Mouse (Mus musculus): ENCODE measurements around the gene Fanca. TPM values are rescaled to one million over a fixed set of nuclear protein-coding genes. Genes with fewer than 3 reads are reported as not detected.
"Not testable (repeated sequence)": the region's sequence is repeated elsewhere in the genome, so short reads cannot be mapped to it uniquely, and the experiment has no call there.

Fanca gene
- polyA plus RNA-seq, 1 experiment from 2014 or later = 5.3 TPM

- Histone ChIP-seq H3K9me3 (ENCODE audit: control insufficient read depth) (no peaks in the 10 kb centered on the region), H3K4me3 (ENCODE audit: low read depth, low read length) (no peak overlapping the region), H3K4me1 (replicated peaks; ENCODE audit: control insufficient read depth, insufficient read depth, low read length) (no peaks in the 10 kb centered on the region; the same call in 1 of the 2 replicates), H3K27me3 (replicated peaks; ENCODE audit: control insufficient read depth, insufficient read depth, low read length) (no peaks in the 10 kb centered on the region), H3K9ac (ENCODE audit: low read depth, low read length) (no peak overlapping the region), H3K27ac (ENCODE audit: low read depth, low read length) (no peak overlapping the region), H3K36me3 (ENCODE audit: control insufficient read depth, insufficient read depth) (peaks cover 44% of the 10 kb centered on the region), H3K4me2 (replicated peaks; ENCODE audit: low read depth) (no peak overlapping the region)
- WGBS = 75% methylated on average over 10 of the region's 10 CpGs
- TF ChIP-seq CTCF (IDR thresholded peaks at IDR 0.05; ENCODE audit: low read depth) = no peak
- no peak for ATAC-seq
Observed at GRCm38 (mm10) chr8:123271147-123271546, 47.2 kb downstream of the Fanca start.

DNA sequence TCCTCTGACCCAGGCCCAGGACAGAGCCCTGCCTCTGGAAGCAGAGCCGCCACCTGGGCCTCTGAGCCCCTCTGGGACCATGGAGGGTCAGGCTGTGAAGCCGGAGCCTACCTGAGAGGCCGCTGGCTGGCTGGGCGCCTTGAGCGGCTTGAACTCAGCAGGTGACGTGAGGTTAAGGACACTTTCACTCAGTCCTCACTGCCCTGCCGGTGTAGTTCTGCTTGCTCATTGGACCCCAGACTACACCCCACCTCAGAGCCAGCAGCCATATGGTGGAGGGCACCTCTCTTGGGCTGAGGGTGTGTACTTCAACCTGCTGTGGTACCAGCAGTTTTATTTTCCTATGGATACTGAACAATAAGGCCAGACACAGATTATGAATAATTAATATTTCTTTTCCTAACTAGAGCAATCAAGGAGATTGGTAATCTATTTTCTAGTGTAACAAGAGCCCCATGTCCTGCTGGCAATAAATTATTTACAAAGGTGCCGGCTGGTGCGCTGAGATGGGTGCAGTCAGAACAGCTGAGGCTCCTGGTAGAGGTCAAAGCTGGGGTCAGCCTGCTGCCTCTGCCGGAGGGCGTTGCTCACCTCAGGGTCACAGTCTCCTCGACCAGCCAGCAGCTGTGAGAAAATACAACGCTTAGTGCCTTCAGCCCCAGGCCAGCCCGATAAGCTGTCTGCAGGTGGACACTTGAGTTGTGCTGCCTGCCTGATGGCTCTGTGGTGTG is 50.3 kb downstream of the Fanca start:
- Histone ChIP-seq H3K9ac (ENCODE audit: low read depth, low read length) (no peak overlapping the region), H3K27me3 (replicated peaks; ENCODE audit: control insufficient read depth, insufficient read depth, low read length) (no peaks in the 10 kb centered on the region), H3K4me3 (ENCODE audit: low read depth, low read length) (no peak overlapping the region), H3K36me3 (ENCODE audit: control insufficient read depth, insufficient read depth) (peaks cover 61% of the 10 kb centered on the region), H3K27ac (ENCODE audit: low read depth, low read length) (no peak overlapping the region), H3K9me3 (ENCODE audit: control insufficient read depth) (no peaks in the 10 kb centered on the region), H3K4me2 (replicated peaks; ENCODE audit: low read depth) (no peak overlapping the region), H3K4me1 (replicated peaks; ENCODE audit: control insufficient read depth, insufficient read depth, low read length) (no peaks in the 10 kb centered on the region; the same call in 1 of the 2 replicates)
- WGBS = 68% methylated on average over 14 of the region's 14 CpGs
- TF ChIP-seq CTCF (IDR thresholded peaks at IDR 0.05; ENCODE audit: low read depth) = no peak
- 0 out of 2 replicates have a peak, but pooled peaks have one; percentile 37 for ATAC-seq

- H3K4me3 ChIP-seq (ENCODE audit: low read depth, low read length); H3K9me3 ChIP-seq (ENCODE audit: control insufficient read depth); ATAC-seq; H3K9ac ChIP-seq (ENCODE audit: low read depth, low read length); H3K27me3 ChIP-seq (replicated peaks; ENCODE audit: control insufficient read depth, insufficient read depth, low read length); H3K4me2 ChIP-seq (replicated peaks; ENCODE audit: low read depth); H3K4me1 ChIP-seq (replicated peaks; ENCODE audit: control insufficient read depth, insufficient read depth, low read length); H3K27ac ChIP-seq (ENCODE audit: low read depth, low read length): not testable (repeated sequence)
- H3K36me3 ChIP-seq (ENCODE audit: control insufficient read depth, insufficient read depth) = peaks cover 48% of the 10 kb centered on the region
- WGBS = 90% methylated on average over 8 of the region's 8 CpGs
Observed at GRCm38 (mm10) chr8:123257593-123257992, 60.8 kb downstream of the Fanca start.

DNA sequence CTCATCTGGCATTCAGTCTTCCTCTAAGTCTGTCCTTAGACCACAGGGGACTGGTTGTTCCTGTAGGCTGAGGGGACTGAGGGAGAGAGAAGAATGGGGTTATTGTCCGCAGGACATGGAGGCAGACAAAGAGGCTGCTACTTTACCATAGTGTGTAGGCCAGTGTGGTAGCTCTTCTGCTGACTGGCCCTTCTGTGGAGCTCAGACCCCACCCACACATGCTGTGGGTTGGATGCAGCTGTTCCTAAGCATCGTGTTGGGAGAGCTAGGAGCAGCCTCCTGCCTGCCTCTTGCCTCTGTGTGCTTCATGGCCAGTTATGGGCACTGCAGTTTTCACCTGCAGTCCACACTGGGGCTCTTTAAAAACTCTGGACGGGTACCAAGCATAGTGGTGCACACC is 61.3 kb downstream of the Fanca start:
- WGBS = 94% methylated on average over 3 of the region's 3 CpGs
- no peak for ATAC-seq
- Histone ChIP-seq H3K4me1 (replicated peaks; ENCODE audit: control insufficient read depth, insufficient read depth, low read length) (0 out of 2 replicates have a peak, but pooled peaks cover 2% of the 10 kb centered on the region), H3K4me2 (replicated peaks; ENCODE audit: low read depth) (no peak overlapping the region), H3K9ac (ENCODE audit: low read depth, low read length) (no peak overlapping the region), H3K9me3 (ENCODE audit: control insufficient read depth) (no peaks in the 10 kb centered on the region), H3K36me3 (ENCODE audit: control insufficient read depth, insufficient read depth) (peaks cover 45% of the 10 kb centered on the region), H3K27me3 (replicated peaks; ENCODE audit: control insufficient read depth, insufficient read depth, low read length) (no peaks in the 10 kb centered on the region), H3K27ac (ENCODE audit: low read depth, low read length) (no peak overlapping the region), H3K4me3 (ENCODE audit: low read depth, low read length) (no peak overlapping the region)
- TF ChIP-seq CTCF (IDR thresholded peaks at IDR 0.05; ENCODE audit: low read depth) = no peak

GRCm38 (mm10) chr8:123255170-123255569 is 63.2 kb downstream of the Fanca start:
- Histone ChIP-seq H3K9me3 (ENCODE audit: control insufficient read depth) (no peaks in the 10 kb centered on the region), H3K9ac (ENCODE audit: low read depth, low read length) (peak overlapping the region; percentile 91; the same call in 1 of the 2 replicates), H3K4me2 (replicated peaks; ENCODE audit: low read depth) (peak overlapping the region; percentile 96), H3K4me1 (replicated peaks; ENCODE audit: control insufficient read depth, insufficient read depth, low read length) (0 out of 2 replicates have a peak, but pooled peaks cover 2% of the 10 kb centered on the region), H3K27ac (ENCODE audit: low read depth, low read length) (no peak overlapping the region), H3K27me3 (replicated peaks; ENCODE audit: control insufficient read depth, insufficient read depth, low read length) (no peaks in the 10 kb centered on the region), H3K36me3 (ENCODE audit: control insufficient read depth, insufficient read depth) (peaks cover 44% of the 10 kb centered on the region), H3K4me3 (ENCODE audit: low read depth, low read length) (peak overlapping the region; percentile 71)
- 64% methylated on average over 6 of the region's 6 CpGs for WGBS
- TF ChIP-seq CTCF (IDR thresholded peaks at IDR 0.05; ENCODE audit: low read depth) = peak; percentile 55
- no peak for ATAC-seq

DNA sequence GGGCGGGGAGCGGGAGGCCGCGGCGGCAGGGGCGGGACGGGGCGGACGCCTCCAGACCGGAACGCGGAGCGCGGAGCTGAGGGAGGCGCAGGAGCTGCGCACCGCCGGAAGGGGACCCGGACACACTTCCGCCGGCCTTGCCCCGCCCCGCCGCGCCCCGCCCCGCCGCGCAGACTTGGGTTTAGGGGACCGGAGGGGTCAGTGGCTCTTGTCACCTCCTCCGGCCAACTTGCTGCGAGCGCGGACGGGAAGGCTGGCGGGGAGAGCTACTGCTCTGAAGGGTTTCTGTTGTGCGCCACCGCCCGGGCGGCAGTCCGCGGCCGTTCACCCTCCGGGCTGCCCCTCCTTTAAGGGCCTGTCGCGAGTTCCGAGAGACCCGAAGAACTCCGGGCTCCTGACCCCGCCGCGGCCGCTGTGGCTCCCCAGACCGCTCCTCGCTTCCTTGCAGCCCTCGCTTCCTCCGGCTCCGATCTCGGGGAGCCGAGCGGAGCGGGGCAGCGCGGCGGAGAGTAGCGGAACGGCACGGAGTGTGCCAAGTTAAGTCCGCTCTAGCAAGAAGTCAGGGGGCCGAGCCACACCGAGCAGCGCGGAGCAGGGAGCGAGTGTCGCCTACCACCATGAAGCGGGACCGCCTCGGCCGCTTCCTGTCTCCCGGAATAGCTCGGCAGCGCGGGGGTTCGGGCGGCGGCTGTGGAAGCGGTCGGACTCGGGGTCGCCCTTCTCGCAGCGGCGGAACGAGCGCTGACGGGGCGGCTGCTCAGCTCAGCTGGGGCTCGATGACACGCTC is 64.1 kb downstream of the Fanca start, which contains the start of the genes Zfp276 and Vps9d1:
Gene Zfp276 (plus strand): TSS at position 97 of the 787 bp plus-strand sequence.
Gene Vps9d1 (minus strand): TSS at position 250 of the 787 bp plus-strand sequence.
- peak; percentile 96 for ATAC-seq

More for the DNA sequence above, 64.1 kb downstream of the Fanca start, which contains the start of the genes Zfp276 and Vps9d1:
- H3K36me3 ChIP-seq (ENCODE audit: control insufficient read depth, insufficient read depth) = peaks cover 41% of the 10 kb centered on the region
- peak within 1 kb of the TSS; percentile 91 for H3K9ac ChIP-seq (ENCODE audit: low read depth, low read length)
- TF ChIP-seq CTCF (IDR thresholded peaks at IDR 0.05; ENCODE audit: low read depth) = 0 out of 2 replicates have a peak, but pooled peaks have one; percentile 6
- H3K9me3 ChIP-seq (ENCODE audit: control insufficient read depth) = no peaks in the 10 kb centered on the region
- 0% methylated on average over 89 of the region's 99 CpGs for WGBS
- 0 out of 2 replicates have a peak, but pooled peaks cover 2% of the 10 kb centered on the region for H3K4me1 ChIP-seq (replicated peaks; ENCODE audit: control insufficient read depth, insufficient read depth, low read length)
- H3K27me3 ChIP-seq (replicated peaks; ENCODE audit: control insufficient read depth, insufficient read depth, low read length) = no peaks in the 10 kb centered on the region
- peak within 1 kb of the TSS; percentile 71 for H3K4me3 ChIP-seq (ENCODE audit: low read depth, low read length)
- peak within 1 kb of the TSS; percentile 82 for H3K27ac ChIP-seq (ENCODE audit: low read depth, low read length)
- peak within 1 kb of the TSS; percentile 96 for H3K4me2 ChIP-seq (replicated peaks; ENCODE audit: low read depth)

Data from intestine, postnatal 0 days (tissue).